Mouse (Mus musculus): ENCODE results near the gene Etl4.

DNA sequence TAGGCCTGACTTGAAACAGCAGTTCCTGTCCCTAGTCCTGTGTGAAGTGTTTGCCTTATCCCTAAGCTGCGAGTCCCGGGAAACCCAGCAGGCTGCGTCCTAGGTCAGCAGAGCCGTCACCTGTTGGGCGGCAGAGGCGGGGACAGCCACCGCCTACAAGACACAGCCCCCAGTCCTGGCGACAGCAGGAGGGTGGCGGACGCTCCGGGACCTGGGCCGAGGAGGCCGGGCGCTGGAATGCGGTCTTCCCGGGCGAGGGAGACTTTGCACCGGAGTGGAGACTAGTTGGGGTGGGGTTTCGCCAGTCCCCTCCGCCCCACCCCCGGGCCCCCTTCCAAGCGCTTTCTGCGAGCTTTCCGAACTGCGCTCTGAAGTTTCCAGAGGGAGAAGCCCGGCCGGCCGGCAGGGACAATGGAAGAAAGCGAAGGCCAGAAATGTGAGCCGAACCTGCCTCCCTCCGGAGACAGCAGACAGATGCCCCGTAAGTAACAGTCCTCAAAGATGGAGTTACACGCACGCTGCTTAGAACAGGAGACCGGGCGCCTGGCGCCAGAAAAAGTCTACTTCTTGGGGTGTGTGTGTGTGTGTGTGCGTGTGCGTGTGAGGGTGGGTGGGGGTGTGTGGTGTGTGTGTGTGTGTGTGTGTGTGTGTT is 610.0 kb downstream of the Etl4 start:
- TF ChIP-seq POLR2A (IDR thresholded peaks at IDR 0.05; ENCODE audit: insufficient read depth, low read length) (no peak), CTCF (IDR thresholded peaks at IDR 0.05; ENCODE audit: low read depth, low read length) (peak; percentile 53), EP300 (IDR thresholded peaks at IDR 0.05; ENCODE audit: insufficient read depth, low read depth, low read length) (0 out of 2 replicates have a peak, but pooled peaks have one; percentile 47)
